Mouse (Mus musculus): ENCODE measurements around the gene Ccdc85b.

Ccdc85b gene

GRCm38 (mm10) chr19:5424782-5425741 lies 32.6 kb downstream of the Ccdc85b start, which contains the start of the genes Drap1 and AI837181:
Gene Drap1 (minus strand): TSS chr19:5424979.
Gene AI837181 (plus strand): TSS chr19:5425144.
- TF ChIP-seq GATA4 (IDR thresholded peaks at IDR 0.05; ENCODE audit: insufficient replicate concordance, low read length): no peak

GRCm38 (mm10) chr19:5424092-5424781 lies 33.5 kb downstream of the Ccdc85b start:
- TF ChIP-seq GATA4 (IDR thresholded peaks at IDR 0.05; ENCODE audit: insufficient replicate concordance, low read length): no peak

- no peak for TF ChIP-seq GATA4 (IDR thresholded peaks at IDR 0.05; ENCODE audit: insufficient replicate concordance, low read length)
Measured at GRCm38 (mm10) chr19:5423561-5423960, 34.1 kb downstream of the Ccdc85b start.

- no peak for TF ChIP-seq GATA4 (IDR thresholded peaks at IDR 0.05; ENCODE audit: insufficient replicate concordance, low read length)
Measured at GRCm38 (mm10) chr19:5422895-5423443, 34.7 kb downstream of the Ccdc85b start.

GRCm38 (mm10) chr19:5422267-5422666 lies 35.4 kb downstream of the Ccdc85b start:
- no peak for TF ChIP-seq GATA4 (IDR thresholded peaks at IDR 0.05; ENCODE audit: insufficient replicate concordance, low read length)

- no peak for TF ChIP-seq GATA4 (IDR thresholded peaks at IDR 0.05; ENCODE audit: insufficient replicate concordance, low read length)
Measured at GRCm38 (mm10) chr19:5421784-5422183, 35.9 kb downstream of the Ccdc85b start.

GRCm38 (mm10) chr19:5420579-5420978 lies 37.1 kb downstream of the Ccdc85b start:
- TF ChIP-seq GATA4 (IDR thresholded peaks at IDR 0.05; ENCODE audit: insufficient replicate concordance, low read length): no peak

- no peak for TF ChIP-seq GATA4 (IDR thresholded peaks at IDR 0.05; ENCODE audit: insufficient replicate concordance, low read length)
Measured at GRCm38 (mm10) chr19:5419630-5420029, 38.1 kb downstream of the Ccdc85b start.

- TF ChIP-seq GATA4 (IDR thresholded peaks at IDR 0.05; ENCODE audit: insufficient replicate concordance, low read length): no peak
Measured at GRCm38 (mm10) chr19:5418750-5419466, 38.8 kb downstream of the Ccdc85b start.

- TF ChIP-seq GATA4 (IDR thresholded peaks at IDR 0.05; ENCODE audit: insufficient replicate concordance, low read length): peak; percentile 59; the same call in 1 of the 2 replicates
Measured at GRCm38 (mm10) chr19:5414534-5414957, 43.1 kb downstream of the Ccdc85b start.

GRCm38 (mm10) chr19:5413840-5414239 lies 43.9 kb downstream of the Ccdc85b start:
- TF ChIP-seq GATA4 (IDR thresholded peaks at IDR 0.05; ENCODE audit: insufficient replicate concordance, low read length): no peak

GRCm38 (mm10) chr19:5411961-5412360 lies 45.7 kb downstream of the Ccdc85b start:
- TF ChIP-seq GATA4 (IDR thresholded peaks at IDR 0.05; ENCODE audit: insufficient replicate concordance, low read length): no peak

GRCm38 (mm10) chr19:5410641-5411040 lies 47.1 kb downstream of the Ccdc85b start:
- no peak for TF ChIP-seq GATA4 (IDR thresholded peaks at IDR 0.05; ENCODE audit: insufficient replicate concordance, low read length)

GRCm38 (mm10) chr19:5409068-5409467 lies 48.6 kb downstream of the Ccdc85b start:
- TF ChIP-seq GATA4 (IDR thresholded peaks at IDR 0.05; ENCODE audit: insufficient replicate concordance, low read length): no peak
